Mouse (Mus musculus) frontal cortex, postnatal 10 days (tissue): ENCODE data around the gene Pan2.

Experiments
- DNase-seq, 2 experiments: peaks; one replicate each; pipeline ENCODE4 v3.0.0; 2022; ENCODE audit warnings: low spot score in 2 of 2, mixed read lengths in 1 of 2

Gene Pan2

GRCm38 (mm10) chr10:128336195-128336594 lies 33.1 kb downstream of the Pan2 start:
- no peak for DNase-seq

- no peak for DNase-seq
Observed at GRCm38 (mm10) chr10:128336597-128336996, 33.5 kb downstream of the Pan2 start.

GRCm38 (mm10) chr10:128337306-128338181 lies 34.4 kb downstream of the Pan2 start, which contains the start of gene Cs:
TSS of gene Cs (plus strand) at chr10:128337734.
- peak; percentile 93 to 95 for DNase-seq

- DNase-seq, result no peak
Observed at GRCm38 (mm10) chr10:128338415-128338814, 35.3 kb downstream of the Pan2 start.

GRCm38 (mm10) chr10:128338948-128339347 lies 35.8 kb downstream of the Pan2 start:
- no peak for DNase-seq

GRCm38 (mm10) chr10:128340257-128340656 lies 37.1 kb downstream of the Pan2 start:
- no peak for DNase-seq

GRCm38 (mm10) chr10:128343436-128343835 lies 40.3 kb downstream of the Pan2 start:
- DNase-seq, result no peak

GRCm38 (mm10) chr10:128344568-128345275 lies 41.6 kb downstream of the Pan2 start:
- DNase-seq, result peak; percentile 39 to 53

GRCm38 (mm10) chr10:128347541-128347940 lies 44.4 kb downstream of the Pan2 start:
- no peak for DNase-seq

- no peak for DNase-seq
Observed at GRCm38 (mm10) chr10:128358796-128359195, 55.7 kb downstream of the Pan2 start.

GRCm38 (mm10) chr10:128359226-128359625 lies 56.1 kb downstream of the Pan2 start:
- DNase-seq, result no peak

- no peak for DNase-seq
Observed at GRCm38 (mm10) chr10:128361836-128362235, 58.7 kb downstream of the Pan2 start.

- DNase-seq, result no peak
Observed at GRCm38 (mm10) chr10:128362568-128362967, 59.4 kb downstream of the Pan2 start.

GRCm38 (mm10) chr10:128367899-128368401 lies 64.8 kb downstream of the Pan2 start:
- DNase-seq, result no peak

- DNase-seq, result peak; percentile 90 to 92
Observed at GRCm38 (mm10) chr10:128368402-128369217, 65.5 kb downstream of the Pan2 start, which contains the start of gene Coq10a. TSS of gene Coq10a (minus strand) at chr10:128368997.

GRCm38 (mm10) chr10:128369218-128369543 lies 66.0 kb downstream of the Pan2 start:
- no peak for DNase-seq

- no peak for DNase-seq
Observed at GRCm38 (mm10) chr10:128369599-128369998, 66.5 kb downstream of the Pan2 start.

GRCm38 (mm10) chr10:128370021-128370420 lies 66.9 kb downstream of the Pan2 start:
- DNase-seq, result no peak

GRCm38 (mm10) chr10:128370601-128371000 lies 67.5 kb downstream of the Pan2 start:
- no peak for DNase-seq
